In the genomic region with DNA sequence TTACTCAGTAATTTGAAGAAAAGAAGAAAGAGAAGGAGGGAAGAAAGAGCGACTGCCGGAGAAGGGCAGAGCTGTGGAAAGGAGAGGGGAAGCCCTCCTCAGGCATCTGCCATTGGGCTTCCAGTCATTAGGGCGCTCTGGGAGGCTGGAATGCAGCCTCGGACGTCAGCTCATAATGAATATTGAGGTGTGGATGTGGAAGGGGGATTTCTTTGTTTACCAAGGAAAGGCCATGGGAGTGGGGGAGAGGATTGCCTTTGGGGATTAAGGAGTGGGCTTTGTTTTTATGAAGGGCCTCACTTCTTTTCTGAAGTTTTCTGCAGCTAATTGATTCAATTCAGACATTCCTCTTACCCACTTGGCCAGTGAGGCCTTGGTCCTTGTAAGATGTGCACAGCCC, we compare ENCODE assay signal across 17 mouse cellular contexts. TPM values are rescaled to one million over a fixed set of nuclear protein-coding genes. Genes with fewer than 3 reads are reported as not detected.
DNase-seq lines count a peak whose midpoint lies in the region; ATAC-seq lines count a peak whose summit lies in the region.
"Had no signal": no experiment of that assay in that cellular context is flagged by ENCODE, and none has a peak within 500 bp of the region (broad histone marks: within the 10 kb centered on the region; RNA-seq: fewer than 3 reads in every experiment).

No protein-coding gene starts in this region.

- peaks cover 72% of the 10 kb centered on the region for H3K27me3 ChIP-seq in neural tube, embryonic 11.5 days (ENCODE audit: control insufficient read depth, insufficient read depth, low read length)
- no peaks in the 10 kb centered on the region for H3K27me3 ChIP-seq in forebrain, embryonic 15.5 days
- peaks cover 100% of the 10 kb centered on the region for H3K27me3 ChIP-seq in midbrain, embryonic 10.5 days (ENCODE audit: low read depth, poor library complexity, severe bottlenecking)
- 0 out of 2 replicates have a peak, but pooled peaks cover 2% of the 10 kb centered on the region for H3K27me3 ChIP-seq in neural tube, embryonic 15.5 days (replicated peaks)
- peaks cover 95% of the 10 kb centered on the region for H3K27me3 ChIP-seq in intestine, embryonic 16.5 days (replicated peaks; ENCODE audit: control insufficient read depth, insufficient read depth, low read length)

- H3K4me1 ChIP-seq in neural tube, embryonic 11.5 days (ENCODE audit: control insufficient read depth, insufficient read depth, low read length): peaks cover 25% of the 10 kb centered on the region
- H3K4me1 ChIP-seq in forebrain, embryonic 15.5 days: peaks cover 82% of the 10 kb centered on the region
- H3K4me1 ChIP-seq in midbrain, embryonic 10.5 days: peaks cover 96% of the 10 kb centered on the region
- peaks cover 90% of the 10 kb centered on the region for H3K4me1 ChIP-seq in neural tube, embryonic 15.5 days
- H3K4me1 ChIP-seq in intestine, embryonic 16.5 days (ENCODE audit: control insufficient read depth, insufficient read depth, low read length): 0 out of 2 replicates have a peak, but pooled peaks cover 3% of the 10 kb centered on the region

- peaks cover 2% of the 10 kb centered on the region; the same call in 1 of the 2 replicates for H3K36me3 ChIP-seq in neural tube, embryonic 11.5 days (ENCODE audit: control insufficient read depth, insufficient read depth, low read length)
- H3K36me3 ChIP-seq in forebrain, embryonic 15.5 days: peaks cover 11% of the 10 kb centered on the region; the same call in 1 of the 2 replicates
- H3K36me3 ChIP-seq in midbrain, embryonic 10.5 days: peaks cover 36% of the 10 kb centered on the region
- H3K36me3 ChIP-seq in neural tube, embryonic 15.5 days: no peaks in the 10 kb centered on the region
- H3K36me3 ChIP-seq in intestine, embryonic 16.5 days (ENCODE audit: control insufficient read depth, insufficient read depth, low read length): no peaks in the 10 kb centered on the region
- H3K36me3 ChIP-seq: embryonic facial prominence, embryonic 15.5 days had no signal

- WGBS in neural tube, embryonic 11.5 days: 5% methylated on average over 5 of the region's 5 CpGs
- WGBS in forebrain, embryonic 15.5 days: 3% methylated on average over 5 of the region's 5 CpGs
- WGBS in midbrain, embryonic 10.5 days: 4% methylated on average over 5 of the region's 5 CpGs
- 13% methylated on average over 5 of the region's 5 CpGs for WGBS in neural tube, embryonic 15.5 days
- WGBS in intestine, embryonic 16.5 days: 8% methylated on average over 5 of the region's 5 CpGs

- peak; percentile 52 for DNase-seq in neural tube, embryonic 11.5 days (ENCODE audit: low spot score)
- DNase-seq in neural tube, embryonic 10.5 days (ENCODE audit: extremely low spot score, low spot score): no peak
- no peak for DNase-seq in midbrain, embryonic 10.5 days (ENCODE audit: low spot score)
- no peak for DNase-seq in ovary, postnatal 36 days (ENCODE audit: low spot score)
- no peak for DNase-seq in spleen, adult 12 weeks (ENCODE audit: low spot score)
- DNase-seq: heart, adult 18-20 months; heart, postnatal 10 days; kidney, adult 2 months; left cerebral cortex, postnatal 4 days; lung, postnatal 4 days; right cerebral cortex, postnatal 14 days had no signal

- peak overlapping the region; percentile 10 for H3K4me3 ChIP-seq in neural tube, embryonic 11.5 days (ENCODE audit: low read depth, low read length)
- peak overlapping the region; percentile 85 for H3K4me3 ChIP-seq in forebrain, embryonic 15.5 days
- peak overlapping the region; percentile 64; the same call in 1 of the 2 replicates for H3K4me3 ChIP-seq in midbrain, embryonic 10.5 days
- peak overlapping the region; percentile 16; the same call in 1 of the 2 replicates for H3K4me3 ChIP-seq in neural tube, embryonic 15.5 days (replicated peaks)
- H3K4me3 ChIP-seq in intestine, embryonic 16.5 days (ENCODE audit: low read length): no peak overlapping the region
- H3K4me3 ChIP-seq: embryonic facial prominence, embryonic 15.5 days had no signal

- no peak for ATAC-seq in neural tube, embryonic 11.5 days (ENCODE audit: insufficient read depth, low FRiP score, low TSS enrichment)
- ATAC-seq in forebrain, embryonic 15.5 days (replicated peaks): peak; percentile 37
- ATAC-seq in neural tube, embryonic 15.5 days (ENCODE audit: low FRiP score): no peak
- ATAC-seq in intestine, embryonic 16.5 days: no peak
- ATAC-seq: activated CD4-positive, CD25-positive, alpha-beta regulatory T cell, adult 4 months had no signal

- peak overlapping the region; percentile 99 for H3K9ac ChIP-seq in neural tube, embryonic 11.5 days (ENCODE audit: low read length)
- peak overlapping the region; percentile 100 for H3K9ac ChIP-seq in forebrain, embryonic 15.5 days (replicated peaks)
- peak overlapping the region; percentile 32 for H3K9ac ChIP-seq in neural tube, embryonic 15.5 days (replicated peaks)
- no peak overlapping the region for H3K9ac ChIP-seq in intestine, embryonic 16.5 days (ENCODE audit: low read depth, low read length)
- H3K9ac ChIP-seq: embryonic facial prominence, embryonic 15.5 days; liver, embryonic 14.5 days had no signal

- H3K27ac ChIP-seq in neural tube, embryonic 11.5 days (ENCODE audit: low read depth, low read length): peak overlapping the region; percentile 99
- peak overlapping the region; percentile 98 for H3K27ac ChIP-seq in forebrain, embryonic 15.5 days (replicated peaks)
- peak overlapping the region; percentile 59; the same call in 1 of the 2 replicates for H3K27ac ChIP-seq in midbrain, embryonic 10.5 days (replicated peaks)
- peak overlapping the region; percentile 98 for H3K27ac ChIP-seq in neural tube, embryonic 15.5 days (replicated peaks)
- H3K27ac ChIP-seq in intestine, embryonic 16.5 days (ENCODE audit: low read length): no peak overlapping the region
- H3K27ac ChIP-seq: embryonic facial prominence, embryonic 15.5 days; liver, embryonic 14.5 days had no signal

- H3K9me3 ChIP-seq in neural tube, embryonic 11.5 days (ENCODE audit: control insufficient read depth, low read length): no peaks in the 10 kb centered on the region
- no peaks in the 10 kb centered on the region for H3K9me3 ChIP-seq in forebrain, embryonic 15.5 days
- no peaks in the 10 kb centered on the region for H3K9me3 ChIP-seq in midbrain, embryonic 10.5 days (replicated peaks)
- H3K9me3 ChIP-seq in neural tube, embryonic 15.5 days (replicated peaks): no peaks in the 10 kb centered on the region
- H3K9me3 ChIP-seq in intestine, embryonic 16.5 days (ENCODE audit: control insufficient read depth, low read length): no peaks in the 10 kb centered on the region
- H3K9me3 ChIP-seq: embryonic facial prominence, embryonic 15.5 days had no signal

- peak overlapping the region; percentile 94 for H3K4me2 ChIP-seq in neural tube, embryonic 11.5 days (ENCODE audit: low read depth)
- peak overlapping the region; percentile 92 for H3K4me2 ChIP-seq in forebrain, embryonic 15.5 days (replicated peaks)
- peak overlapping the region; percentile 87 for H3K4me2 ChIP-seq in neural tube, embryonic 15.5 days
- no peak overlapping the region for H3K4me2 ChIP-seq in intestine, embryonic 16.5 days (ENCODE audit: low read depth, low read length)
- H3K4me2 ChIP-seq: embryonic facial prominence, embryonic 15.5 days had no signal

RNA-seq across cellular contexts. Expression of a gene that starts 45.5 kb away (rescaled TPM):
- 36.9 and 45.1 TPM in 2 replicates for polyA plus RNA-seq in neural tube, embryonic 11.5 days (2014; fragmentation: Nextera tagmentation; extraction: Ambion mirVana)
- polyA plus RNA-seq in forebrain, embryonic 15.5 days (2015; fragmentation: Nextera tagmentation; extraction: Ambion mirVana): 32.9 and 35.8 TPM in 2 replicates
- polyA plus RNA-seq in midbrain, embryonic 10.5 days (2016; fragmentation: Nextera tagmentation; extraction: Ambion mirVana): 41.3 and 43.2 TPM in 2 replicates
- 24.2 and 25.0 TPM in 2 replicates for polyA plus RNA-seq in neural tube, embryonic 15.5 days (2015; fragmentation: Nextera tagmentation; extraction: Ambion mirVana)
- 39.1 and 42.8 TPM in 2 replicates for polyA plus RNA-seq in intestine, embryonic 16.5 days (2015; fragmentation: Nextera tagmentation; extraction: Ambion mirVana)
